Mouse (Mus musculus) C2C12 (cell line): ENCODE results near the gene Osbpl3. TPM values are rescaled to one million over a fixed set of nuclear protein-coding genes. Genes with fewer than 3 reads are reported as not detected.

ENCODE experiments used
- H3K27me3 ChIP-seq: one replicate; pipeline ENCODE4 v1.6.1; 2011; ENCODE audit not compliant: control insufficient read depth, insufficient read depth, insufficient read length
- H3K36me3 ChIP-seq: one replicate; pipeline ENCODE4 v1.6.1; 2011; ENCODE audit not compliant: control insufficient read depth, insufficient read depth
- H3K4me3 ChIP-seq: one replicate; pipeline ENCODE4 v1.5.1; 2011; ENCODE audit warnings: mild to moderate bottlenecking, control low read depth; ENCODE audit not compliant: poor library complexity, insufficient read depth, severe bottlenecking
- H3K79me2 ChIP-seq: one replicate; pipeline ENCODE4 v1.6.1; 2011; ENCODE audit not compliant: control insufficient read depth, insufficient read depth
- H3K79me3 ChIP-seq: one replicate; pipeline ENCODE4 v1.6.1; 2011; ENCODE audit warnings: low read depth, control low read depth
- H3ac ChIP-seq: one replicate; pipeline ENCODE3; 2011; ENCODE audit warnings: low read depth; ENCODE audit not compliant: control insufficient read depth, insufficient read length
- CEBPB ChIP-seq: IDR thresholded peaks from one replicate; pipeline ENCODE4 v1.6.1; 2011; ENCODE audit warnings: low read depth, mild to moderate bottlenecking, control low read depth, moderate library complexity
- CTCF ChIP-seq: IDR thresholded peaks from one replicate; pipeline ENCODE4 v1.5.1; 2011; ENCODE audit not compliant: control insufficient read depth, insufficient read depth, insufficient read length
- FOSL1 ChIP-seq: IDR thresholded peaks from one replicate; pipeline ENCODE4 v1.8.0; 2011; ENCODE audit warnings: mild to moderate bottlenecking, low read length; ENCODE audit not compliant: poor library complexity, insufficient read depth, severe bottlenecking
- MAX ChIP-seq: IDR thresholded peaks from one replicate; pipeline ENCODE4 v1.6.1; 2011; ENCODE audit warnings: mild to moderate bottlenecking, control low read depth
- MYOD1 ChIP-seq: IDR thresholded peaks from one replicate; pipeline ENCODE4 v1.6.1; 2011; ENCODE audit warnings: low read depth; ENCODE audit not compliant: control insufficient read depth, insufficient read length
- MYOG ChIP-seq: IDR thresholded peaks from one replicate; pipeline ENCODE4 v1.6.1; 2011; ENCODE audit not compliant: control insufficient read depth, insufficient read length; ENCODE audit errors: extremely low read depth
- USF1 ChIP-seq: IDR thresholded peaks from one replicate; pipeline ENCODE4 v1.6.1; 2011; ENCODE audit warnings: low read depth, mild to moderate bottlenecking, control low read depth, moderate library complexity
- polyA plus RNA-seq: library from polyadenylated mRNA; unstranded; fragments of >200 nt; fragmentation: generic; extraction: Trizol; gene quantifications from one replicate; pipeline ENCODE4 v1.2.1, GENCODE M21; 2012; ENCODE audit warnings: missing spikeins

Osbpl3 gene
- polyA plus RNA-seq, 1 experiment = 17.6 TPM

DNA sequence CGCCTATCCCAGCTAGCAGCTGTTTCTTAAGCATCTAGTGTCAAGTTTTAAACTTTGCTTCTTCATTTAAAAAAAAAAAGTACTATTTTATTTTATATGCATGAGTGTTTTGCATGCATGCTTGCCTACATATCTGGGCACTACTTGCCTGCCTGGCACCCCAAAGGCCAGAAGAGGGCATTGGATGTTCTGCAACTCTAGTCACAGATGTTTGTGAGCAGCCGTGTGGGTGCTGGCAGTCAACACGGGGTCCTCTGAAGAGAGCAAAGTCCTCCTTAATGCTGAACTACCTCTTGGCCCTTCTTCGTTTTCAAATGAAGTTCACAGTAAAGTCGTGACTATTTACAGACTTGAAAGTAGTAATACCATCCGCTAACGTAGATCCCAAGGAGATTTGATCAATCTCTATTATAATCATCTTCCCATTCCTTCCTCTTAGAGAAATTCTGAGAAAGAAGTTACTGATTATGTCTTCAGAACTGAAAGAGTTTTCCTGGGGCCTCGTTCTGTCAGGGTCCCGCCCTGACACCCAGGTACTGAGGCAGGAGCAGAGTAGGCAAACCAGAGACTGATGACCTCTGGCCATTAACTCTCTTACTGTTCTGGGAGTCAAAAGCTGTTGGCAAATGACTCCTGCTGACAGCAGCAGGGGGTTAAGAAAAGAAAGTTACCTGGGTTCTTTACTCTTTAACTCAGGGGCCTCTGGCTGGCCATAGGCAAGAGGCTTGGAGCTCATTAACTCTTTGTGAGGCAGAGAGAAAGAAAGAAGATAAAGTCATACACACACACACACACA lies 8.9 kb upstream of the Osbpl3 start:
- Histone ChIP-seq H3K79me2 (no peaks in the 10 kb centered on the region), H3ac (no peak overlapping the region), H3K27me3 (no peaks in the 10 kb centered on the region), H3K36me3 (no peaks in the 10 kb centered on the region), H3K4me3 (no peak overlapping the region), H3K79me3 (no peaks in the 10 kb centered on the region)
- no peak for TF ChIP-seq CTCF
- TF ChIP-seq USF1 = no peak
- TF ChIP-seq MYOD1 = no peak
- TF ChIP-seq MYOG = no peak
- TF ChIP-seq CEBPB = no peak
- TF ChIP-seq MAX = no peak
- no peak for TF ChIP-seq FOSL1

DNA sequence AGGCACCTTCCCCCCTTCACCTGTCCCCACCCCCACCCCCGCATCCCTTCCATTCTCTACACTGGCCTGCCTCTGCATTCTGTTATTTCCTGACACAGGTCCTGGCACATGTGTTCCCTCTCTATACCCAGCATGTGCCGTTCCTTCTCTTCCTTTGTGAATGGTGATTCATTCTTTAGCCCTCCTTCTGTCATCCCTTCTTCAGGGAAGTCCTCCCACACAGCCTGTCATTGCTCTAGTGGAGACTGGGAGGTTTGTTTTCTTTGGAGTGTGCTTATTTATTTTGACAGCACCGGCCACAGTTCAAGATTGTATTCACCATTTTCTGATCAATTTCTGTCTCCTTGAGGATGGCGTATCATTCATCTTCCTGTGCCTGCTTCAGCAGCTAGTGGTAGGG lies 6.0 kb upstream of the Osbpl3 start:
- H3K36me3 ChIP-seq = no peaks in the 10 kb centered on the region
- H3K79me2 ChIP-seq = no peaks in the 10 kb centered on the region
- no peak overlapping the region for H3K4me3 ChIP-seq
- no peak for TF ChIP-seq CEBPB
- no peak for TF ChIP-seq MYOG
- TF ChIP-seq CTCF = no peak
- no peak for TF ChIP-seq USF1
- no peak for TF ChIP-seq MYOD1
- no peak for TF ChIP-seq FOSL1
- TF ChIP-seq MAX = no peak
- H3K79me3 ChIP-seq = no peaks in the 10 kb centered on the region
- H3ac ChIP-seq = no peak overlapping the region
- no peaks in the 10 kb centered on the region for H3K27me3 ChIP-seq

DNA sequence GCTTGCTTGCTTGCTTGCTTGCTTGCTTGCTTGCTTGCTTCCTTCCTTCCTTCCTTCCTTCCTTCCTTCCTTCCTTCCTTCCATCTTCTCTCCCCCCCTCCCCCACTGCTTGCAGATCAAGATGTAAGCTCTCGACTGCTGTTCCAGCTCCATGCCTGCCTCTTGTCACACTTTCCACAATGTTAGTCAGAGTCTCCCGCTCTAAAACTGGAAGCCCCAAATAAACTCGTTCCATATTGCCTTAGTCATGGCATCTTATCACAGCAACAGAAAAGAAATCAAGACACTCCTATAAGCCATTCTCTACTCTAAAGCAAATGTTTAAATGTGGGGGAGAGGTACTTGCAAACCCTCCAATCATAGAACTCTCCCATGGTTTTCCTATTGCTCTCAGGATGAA lies 5.6 kb upstream of the Osbpl3 start:
- Histone ChIP-seq H3K27me3 (no peaks in the 10 kb centered on the region), H3K79me3 (no peaks in the 10 kb centered on the region), H3ac (no peak overlapping the region), H3K36me3 (no peaks in the 10 kb centered on the region), H3K4me3 (no peak overlapping the region), H3K79me2 (no peaks in the 10 kb centered on the region)
- TF ChIP-seq MYOG = no peak
- TF ChIP-seq MYOD1 = no peak
- TF ChIP-seq USF1 = no peak
- TF ChIP-seq CEBPB = no peak
- no peak for TF ChIP-seq FOSL1
- no peak for TF ChIP-seq MAX
- TF ChIP-seq CTCF = no peak

DNA sequence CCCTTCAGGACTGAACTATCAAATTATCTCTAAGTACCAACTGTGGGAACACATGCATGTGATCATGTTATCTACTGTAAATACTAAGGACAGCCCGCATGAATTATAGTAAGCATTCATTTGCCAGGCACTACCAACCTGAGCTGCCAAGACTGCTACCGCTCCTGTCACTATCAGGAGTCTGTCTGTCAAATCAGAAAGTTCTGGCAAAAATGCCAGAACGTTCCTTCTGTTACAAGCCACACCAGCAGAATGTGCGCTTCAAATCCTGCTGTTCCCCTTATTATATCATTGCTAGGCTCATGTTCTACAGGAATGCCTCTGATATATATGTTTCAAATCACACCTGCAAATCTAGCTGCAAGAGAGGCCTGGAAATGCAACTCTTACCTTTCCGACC lies 4.6 kb upstream of the Osbpl3 start:
- no peaks in the 10 kb centered on the region for H3K36me3 ChIP-seq

DNA sequence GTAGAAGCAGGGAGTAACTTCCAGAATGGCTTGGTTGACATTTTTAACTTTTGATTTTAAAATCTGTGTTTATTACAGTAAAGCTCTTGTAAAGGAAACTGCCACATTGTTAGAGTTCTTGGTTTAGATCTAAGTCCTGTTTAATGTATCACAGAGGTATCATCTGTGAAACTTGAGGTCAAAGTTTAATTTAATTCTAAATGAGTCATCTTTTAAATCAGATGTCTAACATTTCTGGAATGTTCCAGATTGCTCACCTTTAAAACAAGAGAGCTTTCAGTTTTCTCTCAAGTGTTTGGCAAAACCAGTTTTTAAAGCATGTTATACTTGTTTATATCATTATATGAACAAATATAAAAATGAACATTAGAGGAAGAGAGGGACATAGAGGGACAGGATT lies 4.2 kb upstream of the Osbpl3 start:
- Histone ChIP-seq H3ac (no peak overlapping the region), H3K79me3 (no peaks in the 10 kb centered on the region), H3K27me3 (no peaks in the 10 kb centered on the region), H3K79me2 (peaks cover 5% of the 10 kb centered on the region), H3K4me3 (no peak overlapping the region), H3K36me3 (no peaks in the 10 kb centered on the region)
- TF ChIP-seq CEBPB (no peak), USF1 (no peak), MAX (no peak), MYOD1 (no peak), MYOG (no peak), FOSL1 (no peak), CTCF (no peak)

More for the DNA sequence above, 4.6 kb upstream of the Osbpl3 start:
- no peaks in the 10 kb centered on the region for H3K27me3 ChIP-seq
- no peak overlapping the region for H3K4me3 ChIP-seq
- no peak overlapping the region for H3ac ChIP-seq
- H3K79me3 ChIP-seq = no peaks in the 10 kb centered on the region
- no peak for TF ChIP-seq MYOG
- TF ChIP-seq FOSL1 = no peak
- TF ChIP-seq USF1 = no peak
- no peak for TF ChIP-seq CTCF
- TF ChIP-seq CEBPB = no peak
- no peak for TF ChIP-seq MAX
- no peak for TF ChIP-seq MYOD1
- peaks cover under 1% of the 10 kb centered on the region for H3K79me2 ChIP-seq

DNA sequence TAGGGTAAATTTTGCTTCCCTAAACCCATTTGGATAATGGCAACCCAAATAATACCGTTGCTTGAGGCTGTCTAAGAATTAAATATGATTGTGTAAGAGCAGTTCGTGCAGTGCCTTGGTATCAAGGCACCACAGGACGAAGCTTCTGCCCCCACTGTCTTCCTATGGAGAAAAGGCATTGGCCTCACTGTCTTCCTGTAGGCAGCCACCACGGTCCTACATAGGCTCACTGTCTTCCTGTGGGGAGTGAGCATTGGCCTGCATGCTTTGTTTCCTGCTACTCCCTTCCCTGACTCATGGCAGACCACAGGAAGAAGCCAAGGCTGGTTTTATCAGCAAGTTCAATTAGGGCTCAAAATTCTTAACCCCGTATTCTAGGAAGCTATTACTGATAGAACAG lies 3.3 kb upstream of the Osbpl3 start:
- Histone ChIP-seq H3K79me2 (peaks cover 14% of the 10 kb centered on the region), H3K79me3 (peaks cover 7% of the 10 kb centered on the region), H3K4me3 (no peak overlapping the region), H3ac (no peak overlapping the region), H3K36me3 (no peaks in the 10 kb centered on the region), H3K27me3 (no peaks in the 10 kb centered on the region)
- TF ChIP-seq CEBPB = no peak
- no peak for TF ChIP-seq CTCF
- TF ChIP-seq MAX = no peak
- no peak for TF ChIP-seq MYOG
- no peak for TF ChIP-seq FOSL1
- TF ChIP-seq USF1 = no peak
